In genomic region chr6:34153069-34154052, GRCm38 (mm10) we compare ENCODE assay signal across 8 mouse cellular contexts. TPM values are rescaled to one million over a fixed set of nuclear protein-coding genes. Genes with fewer than 3 reads are reported as not detected.
A peak's percentile ranks its signal among the peaks of the same experiment; 100 is the strongest.
DNase-seq lines count a peak whose midpoint lies in the region; ATAC-seq lines count a peak whose summit lies in the region.
"Had no signal": no experiment of that assay in that cellular context is flagged by ENCODE, and none has a peak within 500 bp of the region (broad histone marks: within the 10 kb centered on the region; RNA-seq: fewer than 3 reads in every experiment).

No protein-coding gene starts in this region.

- peaks cover 45% of the 10 kb centered on the region for H3K4me1 ChIP-seq in neural tube, embryonic 13.5 days (replicated peaks)
- H3K4me1 ChIP-seq in forebrain, embryonic 11.5 days (replicated peaks; ENCODE audit: control insufficient read depth, insufficient read depth, low read length), result peaks cover 2% of the 10 kb centered on the region; the same call in 1 of the 2 replicates
- H3K4me1 ChIP-seq in intestine, embryonic 16.5 days (ENCODE audit: control insufficient read depth, insufficient read depth, low read length), result peaks cover 39% of the 10 kb centered on the region
- peaks cover 38% of the 10 kb centered on the region for H3K4me1 ChIP-seq in stomach, embryonic 14.5 days (ENCODE audit: control insufficient read depth, insufficient read depth, low read length)

- no peaks in the 10 kb centered on the region for H3K9me3 ChIP-seq in neural tube, embryonic 13.5 days
- no peaks in the 10 kb centered on the region for H3K9me3 ChIP-seq in forebrain, embryonic 11.5 days (ENCODE audit: control insufficient read depth, low read length)
- no peaks in the 10 kb centered on the region for H3K9me3 ChIP-seq in intestine, embryonic 16.5 days (ENCODE audit: control insufficient read depth, low read length)
- H3K9me3 ChIP-seq in stomach, embryonic 14.5 days (ENCODE audit: control insufficient read depth, low read depth, low read length), result no peaks in the 10 kb centered on the region

- no peak overlapping the region for H3K9ac ChIP-seq in neural tube, embryonic 13.5 days
- no peak overlapping the region for H3K9ac ChIP-seq in forebrain, embryonic 11.5 days (ENCODE audit: low read length)
- H3K9ac ChIP-seq in intestine, embryonic 16.5 days (ENCODE audit: low read depth, low read length), result no peak overlapping the region
- H3K9ac ChIP-seq in stomach, embryonic 14.5 days (replicated peaks; ENCODE audit: low read depth, low read length), result no peak overlapping the region

- WGBS in neural tube, embryonic 13.5 days, result 51% methylated on average over 18 of the region's 18 CpGs
- 60% methylated on average over 18 of the region's 18 CpGs for WGBS in forebrain, embryonic 11.5 days
- 38% methylated on average over 18 of the region's 18 CpGs for WGBS in intestine, embryonic 16.5 days
- WGBS in stomach, embryonic 14.5 days, result 28% methylated on average over 18 of the region's 18 CpGs

- no peak for DNase-seq in neural tube, embryonic 10.5 days (ENCODE audit: extremely low spot score, low spot score)
- no peak for DNase-seq in forebrain, embryonic 11.5 days (ENCODE audit: low spot score)
- DNase-seq in retina, embryonic 14.5 days (ENCODE audit: low spot score), result no peak
- no peak for DNase-seq in adrenal gland, adult 2 months

- peak overlapping the region; percentile 76 for H3K27ac ChIP-seq in neural tube, embryonic 13.5 days (replicated peaks)
- H3K27ac ChIP-seq in forebrain, embryonic 11.5 days (ENCODE audit: low read depth, low read length), result peak overlapping the region; percentile 43; the same call in 1 of the 2 replicates
- H3K27ac ChIP-seq in intestine, embryonic 16.5 days (ENCODE audit: low read length), result peak overlapping the region; percentile 78
- peak overlapping the region; percentile 74 for H3K27ac ChIP-seq in stomach, embryonic 14.5 days (ENCODE audit: low read length)

- 0 out of 2 replicates have a peak overlapping the region, but pooled peaks have one; percentile 11 for H3K4me2 ChIP-seq in neural tube, embryonic 13.5 days
- no peak overlapping the region for H3K4me2 ChIP-seq in forebrain, embryonic 11.5 days (ENCODE audit: low read depth, low read length, severe bottlenecking)
- no peak overlapping the region for H3K4me2 ChIP-seq in intestine, embryonic 16.5 days (ENCODE audit: low read depth, low read length)
- 0 out of 2 replicates have a peak overlapping the region, but pooled peaks have one; percentile 13 for H3K4me2 ChIP-seq in stomach, embryonic 14.5 days (replicated peaks; ENCODE audit: low read depth, low read length)

- no peak overlapping the region for H3K4me3 ChIP-seq in neural tube, embryonic 13.5 days
- no peak overlapping the region for H3K4me3 ChIP-seq in forebrain, embryonic 11.5 days (ENCODE audit: low read depth, low read length)
- H3K4me3 ChIP-seq in intestine, embryonic 16.5 days (ENCODE audit: low read length), result no peak overlapping the region
- no peak overlapping the region for H3K4me3 ChIP-seq in stomach, embryonic 14.5 days (ENCODE audit: low read depth, low read length)
- H3K4me3 ChIP-seq: myocyte had no signal

- H3K36me3 ChIP-seq in neural tube, embryonic 13.5 days, result peaks cover 18% of the 10 kb centered on the region
- no peaks in the 10 kb centered on the region for H3K36me3 ChIP-seq in forebrain, embryonic 11.5 days (ENCODE audit: control insufficient read depth, insufficient read depth, low read length)
- peaks cover 8% of the 10 kb centered on the region for H3K36me3 ChIP-seq in intestine, embryonic 16.5 days (ENCODE audit: control insufficient read depth, insufficient read depth, low read length)
- peaks cover 17% of the 10 kb centered on the region for H3K36me3 ChIP-seq in stomach, embryonic 14.5 days (ENCODE audit: control insufficient read depth, insufficient read depth, low read length)

- ATAC-seq in neural tube, embryonic 13.5 days (ENCODE audit: low read depth), result no peak
- ATAC-seq in forebrain, embryonic 11.5 days (replicated peaks; ENCODE audit: low FRiP score), result no peak
- ATAC-seq in intestine, embryonic 16.5 days, result peak; percentile 69
- peak; percentile 56; the same call in 1 of the 2 replicates for ATAC-seq in stomach, embryonic 14.5 days (ENCODE audit: insufficient number of reproducible peaks, insufficient read depth, low FRiP score, low read depth)

- no peaks in the 10 kb centered on the region for H3K27me3 ChIP-seq in neural tube, embryonic 13.5 days
- H3K27me3 ChIP-seq in forebrain, embryonic 11.5 days (ENCODE audit: control insufficient read depth, insufficient read depth, low read length), result no peaks in the 10 kb centered on the region
- no peaks in the 10 kb centered on the region for H3K27me3 ChIP-seq in intestine, embryonic 16.5 days (replicated peaks; ENCODE audit: control insufficient read depth, insufficient read depth, low read length)
- no peaks in the 10 kb centered on the region for H3K27me3 ChIP-seq in stomach, embryonic 14.5 days (ENCODE audit: control insufficient read depth, insufficient read depth, low read length)

RNA-seq across cellular contexts. Expression of gene Slc35b4, which starts 23.6 kb away (rescaled TPM):
- 34.1 and 37.8 TPM in 2 replicates for polyA plus RNA-seq in neural tube, embryonic 13.5 days (2015; fragmentation: Nextera tagmentation; extraction: Ambion mirVana)
- polyA plus RNA-seq in forebrain, embryonic 11.5 days (2014; fragmentation: Nextera tagmentation; extraction: Ambion mirVana), result 47.1 and 49.6 TPM in 2 replicates
- polyA plus RNA-seq in intestine, embryonic 16.5 days (2015; fragmentation: Nextera tagmentation; extraction: Ambion mirVana), result 34.4 and 38.6 TPM in 2 replicates
- 44.8 and 46.1 TPM in 2 replicates for polyA plus RNA-seq in stomach, embryonic 14.5 days (2014; fragmentation: Nextera tagmentation; extraction: Ambion mirVana)
- total RNA-seq in adrenal gland, adult 2 months (2021), result 10 to 100 TPM; 25.0 to 46.9 TPM
- polyA plus RNA-seq in adrenal gland, adult 2 months (2012; rRNA removed), result 9.6 and 11.7 TPM in 2 replicates

Comparison
In these comparisons a context has a peak if more than half of its experiments do, and no peak if none do; other contexts are left out.
1. ATAC-seq: peak in intestine, embryonic 16.5 days (single experiment) and stomach, embryonic 14.5 days (single experiment); none in neural tube, embryonic 13.5 days (single experiment) and forebrain, embryonic 11.5 days (single experiment).
2. H3K4me2 ChIP-seq: peak in neural tube, embryonic 13.5 days (single experiment) and stomach, embryonic 14.5 days (single experiment); none in forebrain, embryonic 11.5 days (single experiment) and intestine, embryonic 16.5 days (single experiment).
3. Peak in every context shown above with its lines, with median percentiles within 50 percentile points of each other: H3K27ac ChIP-seq.